In genomic region chr4:80910481-80910870, GRCm38 (mm10) we compare ENCODE assay signal across 8 mouse cellular contexts. TPM values are rescaled to one million over a fixed set of nuclear protein-coding genes. Genes with fewer than 3 reads are reported as not detected.
DNase-seq lines count a peak whose midpoint lies in the region; ATAC-seq lines count a peak whose summit lies in the region.

Gene Lurap1l (plus strand): TSS chr4:80910646.

- ATAC-seq in forebrain, embryonic 11.5 days (replicated peaks; ENCODE audit: low FRiP score) = 0 out of 2 replicates have a peak, but pooled peaks have one; percentile 18
- ATAC-seq in heart, embryonic 16.5 days (replicated peaks; ENCODE audit: extremely low read depth, insufficient read depth, low FRiP score) = no peak; the same call in 1 of the 2 replicates
- ATAC-seq in liver, embryonic 15.5 days (ENCODE audit: insufficient read depth) = peak; percentile 47; the same call in 1 of the 2 replicates

- peak within 1 kb of the TSS; percentile 60 for H3K27ac ChIP-seq in forebrain, embryonic 11.5 days (ENCODE audit: low read depth, low read length)
- H3K27ac ChIP-seq in heart, embryonic 16.5 days (ENCODE audit: low read length) = peak within 1 kb of the TSS; percentile 50
- H3K27ac ChIP-seq in liver, embryonic 15.5 days (replicated peaks) = peak within 1 kb of the TSS; percentile 61

- no peaks in the 10 kb centered on the region for H3K36me3 ChIP-seq in forebrain, embryonic 11.5 days (ENCODE audit: control insufficient read depth, insufficient read depth, low read length)
- H3K36me3 ChIP-seq in heart, embryonic 16.5 days (ENCODE audit: control insufficient read depth, insufficient read depth) = no peaks in the 10 kb centered on the region
- H3K36me3 ChIP-seq in liver, embryonic 15.5 days (replicated peaks) = no peaks in the 10 kb centered on the region

- peak within 1 kb of the TSS; percentile 72 for H3K9ac ChIP-seq in forebrain, embryonic 11.5 days (ENCODE audit: low read length)
- H3K9ac ChIP-seq in heart, embryonic 16.5 days (ENCODE audit: low read length) = peak within 1 kb of the TSS; percentile 68
- peak within 1 kb of the TSS; percentile 40 for H3K9ac ChIP-seq in liver, embryonic 15.5 days

- H3K9me3 ChIP-seq in forebrain, embryonic 11.5 days (ENCODE audit: control insufficient read depth, low read length) = no peaks in the 10 kb centered on the region
- H3K9me3 ChIP-seq in heart, embryonic 16.5 days (replicated peaks; ENCODE audit: control insufficient read depth, low read length) = no peaks in the 10 kb centered on the region
- H3K9me3 ChIP-seq in liver, embryonic 15.5 days (replicated peaks) = no peaks in the 10 kb centered on the region

- 2% methylated on average over 10 of the region's 10 CpGs for WGBS in forebrain, embryonic 11.5 days
- WGBS in heart, embryonic 16.5 days = 2% methylated on average over 10 of the region's 10 CpGs
- 3% methylated on average over 10 of the region's 10 CpGs for WGBS in liver, embryonic 15.5 days (ENCODE audit: insufficient replicate concordance)

- no peaks in the 10 kb centered on the region for H3K27me3 ChIP-seq in forebrain, embryonic 11.5 days (ENCODE audit: control insufficient read depth, insufficient read depth, low read length)
- H3K27me3 ChIP-seq in heart, embryonic 16.5 days (ENCODE audit: control insufficient read depth, insufficient read depth, low read length) = no peaks in the 10 kb centered on the region
- H3K27me3 ChIP-seq in liver, embryonic 15.5 days = peaks cover 13% of the 10 kb centered on the region

- H3K4me2 ChIP-seq in forebrain, embryonic 11.5 days (ENCODE audit: low read depth, low read length, severe bottlenecking) = peak within 1 kb of the TSS; percentile 81
- peak within 1 kb of the TSS; percentile 74 for H3K4me2 ChIP-seq in heart, embryonic 16.5 days (ENCODE audit: low read depth, low read length)
- peak within 1 kb of the TSS; percentile 53 for H3K4me2 ChIP-seq in liver, embryonic 15.5 days

- H3K4me1 ChIP-seq in forebrain, embryonic 11.5 days (replicated peaks; ENCODE audit: control insufficient read depth, insufficient read depth, low read length) = no peaks in the 10 kb centered on the region
- no peaks in the 10 kb centered on the region for H3K4me1 ChIP-seq in heart, embryonic 16.5 days (ENCODE audit: control insufficient read depth, insufficient read depth, low read length)
- peaks cover 3% of the 10 kb centered on the region; the same call in 1 of the 2 replicates for H3K4me1 ChIP-seq in liver, embryonic 15.5 days (replicated peaks)

- DNase-seq in urinary bladder, adult 18-20 months (ENCODE audit: low spot score in 2 of 2) = peak; percentile 37 to 50
- DNase-seq in urinary bladder, postnatal 10 days (ENCODE audit: low spot score) = no peak
- DNase-seq in forebrain, embryonic 11.5 days (ENCODE audit: low spot score) = peak; percentile 54
- peak; percentile 83 for DNase-seq in kidney, postnatal 14 days
- peak; percentile 15 for DNase-seq in ovary, postnatal 14 days (ENCODE audit: low spot score)
- DNase-seq in spleen, postnatal 4 days (ENCODE audit: low spot score in 2 of 2) = no peak

- H3K4me3 ChIP-seq in forebrain, embryonic 11.5 days (ENCODE audit: low read depth, low read length) = peak within 1 kb of the TSS; percentile 62
- H3K4me3 ChIP-seq in heart, embryonic 16.5 days (ENCODE audit: low read length) = peak within 1 kb of the TSS; percentile 62
- peak within 1 kb of the TSS; percentile 59 for H3K4me3 ChIP-seq in liver, embryonic 15.5 days (replicated peaks)

RNA-seq across cellular contexts. Expression of gene Lurap1l, which starts in this region (rescaled TPM):
- polyA plus RNA-seq in forebrain, embryonic 11.5 days (2014; fragmentation: Nextera tagmentation; extraction: Ambion mirVana) = 2.5 TPM in 2 replicates
- polyA plus RNA-seq in heart, embryonic 16.5 days (2015; fragmentation: Nextera tagmentation; extraction: Ambion mirVana) = 2.9 and 3.8 TPM in 2 replicates
- polyA plus RNA-seq in liver, embryonic 15.5 days (2015; fragmentation: Nextera tagmentation; extraction: Ambion mirVana) = 5.5 and 6.9 TPM in 2 replicates

Comparison
In these comparisons a context has a peak if more than half of its experiments do, and no peak if none do; other contexts are left out.
1. DNase-seq: peak in urinary bladder, adult 18-20 months (2 of 2), forebrain, embryonic 11.5 days (single experiment), kidney, postnatal 14 days (single experiment) and ovary, postnatal 14 days (single experiment); none in urinary bladder, postnatal 10 days (single experiment) and spleen, postnatal 4 days (0 of 2).
2. Peak in every context shown above with its lines, with median percentiles within 50 percentile points of each other: H3K27ac ChIP-seq, H3K4me2 ChIP-seq, H3K4me3 ChIP-seq and H3K9ac ChIP-seq.